Mouse (Mus musculus): ENCODE data around the gene Upp2.

Gene Upp2

GRCm38 (mm10) chr2:58551866-58552265 lies 15.2 kb upstream of the Upp2 start:
- no peak for DNase-seq (ENCODE audit: low read depth, low spot score)

- no peak for DNase-seq (ENCODE audit: low read depth, low spot score)
Observed at GRCm38 (mm10) chr2:58552296-58552695, 14.8 kb upstream of the Upp2 start.

GRCm38 (mm10) chr2:58557045-58557845 lies 9.9 kb upstream of the Upp2 start:
- DNase-seq (ENCODE audit: low read depth, low spot score): no peak

GRCm38 (mm10) chr2:58562137-58562536 lies 5.0 kb upstream of the Upp2 start:
- DNase-seq (ENCODE audit: low read depth, low spot score): no peak

GRCm38 (mm10) chr2:58565267-58565666 lies 1.8 kb upstream of the Upp2 start:
- peak; percentile 83 for DNase-seq (ENCODE audit: low read depth, low spot score)

GRCm38 (mm10) chr2:58566049-58566409 lies 1.1 kb upstream of the Upp2 start:
- DNase-seq (ENCODE audit: low read depth, low spot score): peak; percentile 70

GRCm38 (mm10) chr2:58566410-58567065 lies 560 bp upstream of the Upp2 start:
- peak; percentile 56 for DNase-seq (ENCODE audit: low read depth, low spot score)

GRCm38 (mm10) chr2:58567866-58568719 lies 995 bp downstream of the Upp2 start:
- DNase-seq (ENCODE audit: low read depth, low spot score): peak; percentile 48

GRCm38 (mm10) chr2:58568841-58569645 lies 1.9 kb downstream of the Upp2 start:
- DNase-seq (ENCODE audit: low read depth, low spot score): peak; percentile 28

- DNase-seq (ENCODE audit: low read depth, low spot score): no peak
Observed at GRCm38 (mm10) chr2:58574167-58574566, 7.1 kb downstream of the Upp2 start.

GRCm38 (mm10) chr2:58586311-58586710 lies 19.2 kb downstream of the Upp2 start:
- DNase-seq (ENCODE audit: low read depth, low spot score): peak; percentile 91

- DNase-seq (ENCODE audit: low read depth, low spot score): peak; percentile 88
Observed at GRCm38 (mm10) chr2:58589637-58590036, 22.5 kb downstream of the Upp2 start.

GRCm38 (mm10) chr2:58590055-58590454 lies 23.0 kb downstream of the Upp2 start:
- no peak for DNase-seq (ENCODE audit: low read depth, low spot score)

GRCm38 (mm10) chr2:58595350-58595749 lies 28.3 kb downstream of the Upp2 start:
- DNase-seq (ENCODE audit: low read depth, low spot score): no peak

- DNase-seq (ENCODE audit: low read depth, low spot score): peak; percentile 95
Observed at GRCm38 (mm10) chr2:58596774-58597342, 29.8 kb downstream of the Upp2 start.

GRCm38 (mm10) chr2:58597556-58597955 lies 30.5 kb downstream of the Upp2 start:
- DNase-seq (ENCODE audit: low read depth, low spot score): no peak

GRCm38 (mm10) chr2:58599639-58600038 lies 32.5 kb downstream of the Upp2 start:
- DNase-seq (ENCODE audit: low read depth, low spot score): no peak

GRCm38 (mm10) chr2:58601382-58601781 lies 34.3 kb downstream of the Upp2 start:
- DNase-seq (ENCODE audit: low read depth, low spot score): no peak

GRCm38 (mm10) chr2:58603379-58603778 lies 36.3 kb downstream of the Upp2 start:
- no peak for DNase-seq (ENCODE audit: low read depth, low spot score)

- DNase-seq (ENCODE audit: low read depth, low spot score): no peak
Observed at GRCm38 (mm10) chr2:58604791-58605190, 37.7 kb downstream of the Upp2 start.

GRCm38 (mm10) chr2:58613720-58614119 lies 46.6 kb downstream of the Upp2 start:
- peak; percentile 85 for DNase-seq (ENCODE audit: low read depth, low spot score)

Data from brain, adult 2 months (tissue).